ENCODE assay signal across 35 mouse cellular contexts in genomic region chr12:111956173-111956572, GRCm38 (mm10). TPM values are rescaled to one million over a fixed set of nuclear protein-coding genes. Genes with fewer than 3 reads are reported as not detected.
"Had no signal": no experiment of that assay in that cellular context is flagged by ENCODE, and none has a peak within 500 bp of the region (broad histone marks: within the 10 kb centered on the region; RNA-seq: fewer than 3 reads in every experiment).

No protein-coding gene starts in this region.

- H3K4me2 ChIP-seq: heart, embryonic 11.5 days; heart, embryonic 13.5 days; heart, embryonic 15.5 days; hindbrain, embryonic 13.5 days; hindbrain, embryonic 15.5 days; limb, embryonic 12.5 days; limb, embryonic 15.5 days had no signal

- H3K4me3 ChIP-seq: heart, adult 2 months; heart, embryonic 13.5 days; heart, embryonic 15.5 days; hindbrain, embryonic 13.5 days; hindbrain, embryonic 15.5 days; limb, embryonic 12.5 days; limb, embryonic 15.5 days had no signal

- DNase-seq: gastrocnemius, postnatal 14 days; gastrocnemius, postnatal 36 days; heart, adult 11 months; heart, adult 2 months; heart, postnatal 14 days; heart, postnatal 36 days; kidney, adult 11 months; kidney, adult 8-10 months; kidney, postnatal 10 days; layer of hippocampus, adult 9-11 months; layer of hippocampus, postnatal 36 days; left cerebral cortex, postnatal 4 days; lung, adult 18-20 months had no signal

- H3K4me1 ChIP-seq: hindbrain, embryonic 15.5 days had no signal

- H3K27ac ChIP-seq: heart, adult 2 months; heart, embryonic 13.5 days; heart, embryonic 15.5 days; hindbrain, embryonic 13.5 days; hindbrain, embryonic 15.5 days; hindbrain, postnatal 0 days; limb, embryonic 12.5 days; limb, embryonic 15.5 days; liver, embryonic 14.5 days had no signal

- ATAC-seq: hindbrain, postnatal 0 days; intestine, embryonic 16.5 days had no signal

- H3K27me3 ChIP-seq: heart, embryonic 13.5 days; heart, embryonic 15.5 days; hindbrain, embryonic 13.5 days; hindbrain, embryonic 15.5 days; limb, embryonic 12.5 days; limb, embryonic 15.5 days had no signal

- H3K9ac ChIP-seq: heart, embryonic 13.5 days; heart, embryonic 15.5 days; hindbrain, embryonic 13.5 days; hindbrain, embryonic 15.5 days; limb, embryonic 12.5 days; limb, embryonic 15.5 days; liver, embryonic 14.5 days had no signal

- H3K9me3 ChIP-seq: heart, embryonic 13.5 days; heart, embryonic 15.5 days; hindbrain, embryonic 13.5 days; hindbrain, embryonic 15.5 days; limb, embryonic 12.5 days; limb, embryonic 15.5 days had no signal

RNA-seq across cellular contexts. Expression of gene Tdrd9, which starts 15.2 kb away (rescaled TPM):
- total RNA-seq: gastrocnemius, postnatal 36 days had no signal

RNA-seq across cellular contexts. Expression of gene Rd3l, which starts 24.9 kb away (rescaled TPM):
- total RNA-seq: gastrocnemius, adult 18-20 months; gastrocnemius, adult 8-10 months; gastrocnemius, postnatal 14 days; gastrocnemius, postnatal 36 days; hematopoietic stem cell, adult 5-6 weeks; layer of hippocampus, adult 8-10 months; layer of hippocampus, postnatal 36 days; left cerebral cortex, adult 8-10 months; left cerebral cortex, postnatal 10 days; left cerebral cortex, postnatal 4 days had no signal
- polyA plus RNA-seq: gonadal fat pad, adult 2 months; heart, adult 2 months; hindbrain, embryonic 11.5 days; hindbrain, embryonic 13.5 days; hindbrain, embryonic 15.5 days; hindbrain, postnatal 0 days; intestine, embryonic 14.5 days; intestine, embryonic 16.5 days; kidney, embryonic 14.5 days; kidney, embryonic 16.5 days; large intestine, adult 2 months; limb, embryonic 12.5 days; limb, embryonic 15.5 days; liver, embryonic 14.5 days had no signal
